Mouse (Mus musculus) cerebellum, adult 8-10 months (tissue): ENCODE results near the gene Zbtb25.

Experiments used
- DNase-seq: peaks from one replicate; pipeline ENCODE4 v3.0.0; 2022

The Zbtb25 gene

GRCm38 (mm10) chr12:76369206-76369977 is at the start of gene Zbtb25:
TSS of gene Zbtb25 (minus strand) at chr12:76369602.
- peak; percentile 89 for DNase-seq

GRCm38 (mm10) chr12:76418346-76418745 is 48.9 kb upstream of the Zbtb25 start:
- DNase-seq = no peak

- DNase-seq = no peak
Measured at GRCm38 (mm10) chr12:76417433-76417854, 48.0 kb upstream of the Zbtb25 start, which contains the start of gene Ppp1r36. TSS of gene Ppp1r36 (plus strand) at chr12:76417538.

GRCm38 (mm10) chr12:76415383-76416010 is 46.1 kb upstream of the Zbtb25 start:
- DNase-seq = no peak

GRCm38 (mm10) chr12:76409166-76409565 is 39.8 kb upstream of the Zbtb25 start:
- DNase-seq = no peak

GRCm38 (mm10) chr12:76407184-76407583 is 37.8 kb upstream of the Zbtb25 start:
- DNase-seq = no peak

- no peak for DNase-seq
Measured at GRCm38 (mm10) chr12:76405971-76406370, 36.6 kb upstream of the Zbtb25 start.

- DNase-seq = peak; percentile 40
Measured at GRCm38 (mm10) chr12:76405183-76405970, 36.0 kb upstream of the Zbtb25 start.

- no peak for DNase-seq
Measured at GRCm38 (mm10) chr12:76404836-76405182, 35.4 kb upstream of the Zbtb25 start.

GRCm38 (mm10) chr12:76403886-76404537 is 34.6 kb upstream of the Zbtb25 start, which contains the start of gene Hspa2:
TSS of gene Hspa2 (plus strand) at chr12:76404176.
- DNase-seq = peak; percentile 99

GRCm38 (mm10) chr12:76402991-76403885 is 33.8 kb upstream of the Zbtb25 start:
- DNase-seq = no peak

- no peak for DNase-seq
Measured at GRCm38 (mm10) chr12:76401674-76402073, 32.3 kb upstream of the Zbtb25 start.

- DNase-seq = no peak
Measured at GRCm38 (mm10) chr12:76397281-76397680, 27.9 kb upstream of the Zbtb25 start.

- DNase-seq = no peak
Measured at GRCm38 (mm10) chr12:76392979-76393378, 23.6 kb upstream of the Zbtb25 start.

GRCm38 (mm10) chr12:76391595-76392271 is 22.3 kb upstream of the Zbtb25 start:
- no peak for DNase-seq

- DNase-seq = no peak
Measured at GRCm38 (mm10) chr12:76388794-76389193, 19.4 kb upstream of the Zbtb25 start.

- no peak for DNase-seq
Measured at GRCm38 (mm10) chr12:76385342-76385741, 15.9 kb upstream of the Zbtb25 start.

- no peak for DNase-seq
Measured at GRCm38 (mm10) chr12:76380151-76380550, 10.7 kb upstream of the Zbtb25 start.

GRCm38 (mm10) chr12:76378556-76378955 is 9.2 kb upstream of the Zbtb25 start:
- DNase-seq = no peak

- no peak for DNase-seq
Measured at GRCm38 (mm10) chr12:76377726-76378125, 8.3 kb upstream of the Zbtb25 start.

GRCm38 (mm10) chr12:76377059-76377458 is 7.7 kb upstream of the Zbtb25 start:
- DNase-seq = no peak
